Mouse (Mus musculus) intestine, embryonic 14.5 days (tissue): ENCODE measurements around the gene Ube2v1. TPM values are rescaled to one million over a fixed set of nuclear protein-coding genes. Genes with fewer than 3 reads are reported as not detected.

Source experiments
- ATAC-seq: fragments of 200-750 bp; cut with Nextera tagmentation; replicated peaks from 2 replicates; pipeline ENCODE4 v1.8.0; 2017; ENCODE audit warnings: low read depth, moderate number of reproducible peaks, moderate TSS enrichment, moderate library complexity; ENCODE audit not compliant: low FRiP score, low TSS enrichment
- DNase-seq: peaks from one replicate; pipeline ENCODE4 v3.0.0-alpha.2; 2018; ENCODE audit warnings: low spot score
- H3K27ac ChIP-seq: fragments of 300-500 bp; sonication (generic); 2 replicates; pipeline ENCODE4 v1.5.1; 2014; ENCODE audit warnings: low read depth, mild to moderate bottlenecking, control low read depth
- H3K27me3 ChIP-seq: fragments of 300-500 bp; sonication (generic); replicated peaks from 2 replicates; pipeline ENCODE4 v1.6.1; 2014; ENCODE audit warnings: low read length, control low read depth; ENCODE audit not compliant: control insufficient read depth, insufficient read depth
- H3K36me3 ChIP-seq: fragments of 300-500 bp; sonication (generic); 2 replicates; pipeline ENCODE4 v1.6.1; 2014; ENCODE audit warnings: low read length, control low read depth; ENCODE audit not compliant: control insufficient read depth, insufficient read depth
- H3K4me1 ChIP-seq: fragments of 300-500 bp; sonication (generic); replicated peaks from 2 replicates; pipeline ENCODE4 v1.6.1; 2014; ENCODE audit warnings: low read length, control low read depth, mixed read lengths; ENCODE audit not compliant: control insufficient read depth, insufficient read depth
- H3K4me2 ChIP-seq: fragments of 300-500 bp; sonication (generic); 2 replicates; pipeline ENCODE4 v1.6.1; 2014; ENCODE audit warnings: low read length
- H3K4me3 ChIP-seq: fragments of 300-500 bp; sonication (generic); 2 replicates; pipeline ENCODE4 v1.5.1; 2014; ENCODE audit warnings: low read depth, low read length, control low read depth, mixed read lengths
- H3K9ac ChIP-seq: fragments of 300-500 bp; sonication (generic); 2 replicates; pipeline ENCODE4 v1.6.1; 2014; ENCODE audit warnings: mild to moderate bottlenecking, low read length
- H3K9me3 ChIP-seq: fragments of 300-500 bp; sonication (generic); 2 replicates; pipeline ENCODE4 v1.6.1; 2016; ENCODE audit warnings: low read length, control low read depth; ENCODE audit not compliant: control insufficient read depth
- WGBS: fragments of 180-500 bp; shearing (Covaris S2); extraction: QIAGEN DNeasy Blood & Tissue Kit; methylation state at CpG from one replicate; pipeline ENCODE4 v1.1.7; 2014; 5-methylcytosine and 5-hydroxymethylcytosine counted together
- polyA plus RNA-seq: library from polyadenylated mRNA; unstranded; fragments of >200 nt; fragmentation: Nextera tagmentation; extraction: Ambion mirVana; gene quantifications from 2 replicates; pipeline ENCODE4 v1.2.1, GENCODE M21; 2014

The Ube2v1 gene
- polyA plus RNA-seq, 1 experiment from 2014 or later = 279 TPM

GRCm38 (mm10) chr2:167605817-167606744, 25.8 kb downstream of the Ube2v1 start:
- WGBS = 66% methylated on average over 17 of the region's 17 CpGs
- H3K4me3 ChIP-seq = no peak overlapping the region
- H3K9ac ChIP-seq = no peak overlapping the region
- H3K27me3 ChIP-seq = no peaks in the 10 kb centered on the region
- H3K27ac ChIP-seq = no peak overlapping the region
- H3K4me2 ChIP-seq = no peak overlapping the region
- H3K9me3 ChIP-seq = no peaks in the 10 kb centered on the region
- peaks cover 32% of the 10 kb centered on the region for H3K36me3 ChIP-seq
- no peak for DNase-seq
- peaks cover 3% of the 10 kb centered on the region; the same call in 1 of the 2 replicates for H3K4me1 ChIP-seq
- 0 out of 2 replicates have a peak, but pooled peaks have one; percentile 8 for ATAC-seq

GRCm38 (mm10) chr2:167605178-167605794, 26.6 kb downstream of the Ube2v1 start:
- peak; percentile 97 for DNase-seq
- peaks cover 25% of the 10 kb centered on the region for H3K36me3 ChIP-seq
- H3K9me3 ChIP-seq = no peaks in the 10 kb centered on the region
- H3K4me3 ChIP-seq = no peak overlapping the region
- no peaks in the 10 kb centered on the region for H3K27me3 ChIP-seq
- H3K27ac ChIP-seq = no peak overlapping the region
- peaks cover 9% of the 10 kb centered on the region; the same call in 1 of the 2 replicates for H3K4me1 ChIP-seq
- WGBS = 35% methylated on average over 11 of the region's 11 CpGs
- no peak overlapping the region for H3K9ac ChIP-seq
- no peak overlapping the region for H3K4me2 ChIP-seq
- peak; percentile 83 for ATAC-seq

GRCm38 (mm10) chr2:167602978-167603377, 28.9 kb downstream of the Ube2v1 start:
- Histone ChIP-seq H3K36me3 (peaks cover 12% of the 10 kb centered on the region), H3K4me3 (no peak overlapping the region), H3K27ac (no peak overlapping the region), H3K4me2 (no peak overlapping the region), H3K9me3 (no peaks in the 10 kb centered on the region), H3K27me3 (no peaks in the 10 kb centered on the region), H3K9ac (no peak overlapping the region), H3K4me1 (peaks cover 11% of the 10 kb centered on the region)
- WGBS = 40% methylated on average over 5 of the region's 5 CpGs
- no peak for ATAC-seq
- DNase-seq = no peak

- no peak overlapping the region for H3K4me3 ChIP-seq
- no peak for DNase-seq
- H3K9ac ChIP-seq = no peak overlapping the region
- no peak overlapping the region for H3K27ac ChIP-seq
- H3K9me3 ChIP-seq = no peaks in the 10 kb centered on the region
- 81% methylated on average over 2 of the region's 2 CpGs for WGBS
- H3K4me1 ChIP-seq = peaks cover 17% of the 10 kb centered on the region
- no peak for ATAC-seq
- peaks cover 9% of the 10 kb centered on the region for H3K36me3 ChIP-seq
- H3K27me3 ChIP-seq = no peaks in the 10 kb centered on the region
- H3K4me2 ChIP-seq = no peak overlapping the region
Observed at GRCm38 (mm10) chr2:167602364-167602763, 29.5 kb downstream of the Ube2v1 start.

- H3K36me3 ChIP-seq = no peaks in the 10 kb centered on the region
- 75% methylated on average over 8 of the region's 8 CpGs for WGBS
- no peak for DNase-seq
- ATAC-seq = no peak
- no peak overlapping the region for H3K4me3 ChIP-seq
- H3K27ac ChIP-seq = no peak overlapping the region
- H3K27me3 ChIP-seq = no peaks in the 10 kb centered on the region
- H3K4me1 ChIP-seq = peaks cover 34% of the 10 kb centered on the region
- H3K9ac ChIP-seq = no peak overlapping the region
- H3K4me2 ChIP-seq = no peak overlapping the region
- H3K9me3 ChIP-seq = no peaks in the 10 kb centered on the region
Observed at GRCm38 (mm10) chr2:167600481-167600995, 31.4 kb downstream of the Ube2v1 start.

GRCm38 (mm10) chr2:167599917-167600316, 32.0 kb downstream of the Ube2v1 start:
- ATAC-seq (no peak), DNase-seq (no peak)
- Histone ChIP-seq H3K9ac (no peak overlapping the region), H3K4me3 (no peak overlapping the region), H3K9me3 (no peaks in the 10 kb centered on the region), H3K36me3 (no peaks in the 10 kb centered on the region), H3K4me1 (peaks cover 39% of the 10 kb centered on the region), H3K4me2 (no peak overlapping the region), H3K27me3 (no peaks in the 10 kb centered on the region), H3K27ac (no peak overlapping the region)
- WGBS = 49% methylated on average over 6 of the region's 6 CpGs

GRCm38 (mm10) chr2:167599195-167599594, 32.7 kb downstream of the Ube2v1 start:
- DNase-seq (no peak), ATAC-seq (no peak)
- no peaks in the 10 kb centered on the region for H3K36me3 ChIP-seq
- H3K4me2 ChIP-seq = no peak overlapping the region
- H3K4me1 ChIP-seq = peaks cover 44% of the 10 kb centered on the region
- whole genome bisulfite sequencing = 91% methylated on average over 5 of the region's 5 CpGs
- no peak overlapping the region for H3K4me3 ChIP-seq
- H3K9me3 ChIP-seq = no peaks in the 10 kb centered on the region
- H3K27ac ChIP-seq = no peak overlapping the region
- no peaks in the 10 kb centered on the region for H3K27me3 ChIP-seq
- H3K9ac ChIP-seq = no peak overlapping the region

- no peaks in the 10 kb centered on the region for H3K9me3 ChIP-seq
- H3K27ac ChIP-seq = peak overlapping the region; percentile 79
- peak; percentile 70 for ATAC-seq
- H3K27me3 ChIP-seq = no peaks in the 10 kb centered on the region
- peak overlapping the region; percentile 8; the same call in 1 of the 2 replicates for H3K4me3 ChIP-seq
- no peaks in the 10 kb centered on the region for H3K36me3 ChIP-seq
- H3K4me2 ChIP-seq = peak overlapping the region; percentile 47
- no peak for DNase-seq
- H3K4me1 ChIP-seq = peaks cover 58% of the 10 kb centered on the region
- peak overlapping the region; percentile 34 for H3K9ac ChIP-seq
- WGBS = 10% methylated on average over 38 of the region's 40 CpGs
Observed at GRCm38 (mm10) chr2:167597492-167598186, 34.3 kb downstream of the Ube2v1 start.
